Mouse (Mus musculus) retina, postnatal 7 days (tissue): ENCODE data around the gene Cox6b1.

ENCODE experiments used
- DNase-seq: peaks from one replicate; pipeline ENCODE4 v3.0.0-alpha.2; 2012; ENCODE audit warnings: low read depth, low spot score

Cox6b1 gene

GRCm38 (mm10) chr7:30625530-30626384 is at the start of gene Cox6b1:
Gene Cox6b1, minus strand, starts transcription at chr7:30626151.
- peak; percentile 79 for DNase-seq

- DNase-seq, result no peak
Observed at GRCm38 (mm10) chr7:30671480-30671879, 45.5 kb upstream of the Cox6b1 start, which contains the start of gene Pmis2. Gene Pmis2, minus strand, starts transcription at chr7:30671605.

- no peak for DNase-seq
Observed at GRCm38 (mm10) chr7:30669229-30669628, 43.3 kb upstream of the Cox6b1 start.

- no peak for DNase-seq
Observed at GRCm38 (mm10) chr7:30665321-30665720, 39.4 kb upstream of the Cox6b1 start.

GRCm38 (mm10) chr7:30664529-30665200 is 38.7 kb upstream of the Cox6b1 start, which contains the start of gene Haus5:
Gene Haus5, minus strand, starts transcription at chr7:30664994.
- DNase-seq, result peak; percentile 89

GRCm38 (mm10) chr7:30649591-30650540 is 23.9 kb upstream of the Cox6b1 start, which contains the start of gene Rbm42:
Gene Rbm42, minus strand, starts transcription at chr7:30650317.
- DNase-seq, result peak; percentile 96

GRCm38 (mm10) chr7:30639083-30639482 is 13.1 kb upstream of the Cox6b1 start:
- no peak for DNase-seq

- no peak for DNase-seq
Observed at GRCm38 (mm10) chr7:30636395-30636794, 10.4 kb upstream of the Cox6b1 start.

- no peak for DNase-seq
Observed at GRCm38 (mm10) chr7:30635752-30636151, 9.8 kb upstream of the Cox6b1 start, which contains the start of gene Etv2. Gene Etv2, minus strand, starts transcription at chr7:30635852.

- peak; percentile 36 for DNase-seq
Observed at GRCm38 (mm10) chr7:30634621-30635020, 8.7 kb upstream of the Cox6b1 start.

GRCm38 (mm10) chr7:30633762-30634412 is 7.9 kb upstream of the Cox6b1 start:
- no peak for DNase-seq

GRCm38 (mm10) chr7:30629013-30629412 is 3.1 kb upstream of the Cox6b1 start:
- DNase-seq, result no peak

- DNase-seq, result no peak
Observed at GRCm38 (mm10) chr7:30626647-30627046, 696 bp upstream of the Cox6b1 start.

GRCm38 (mm10) chr7:30619202-30619601 is 6.7 kb downstream of the Cox6b1 start:
- DNase-seq, result no peak

GRCm38 (mm10) chr7:30618658-30619057 is 7.3 kb downstream of the Cox6b1 start:
- no peak for DNase-seq

GRCm38 (mm10) chr7:30615049-30615760 is 10.7 kb downstream of the Cox6b1 start:
- no peak for DNase-seq

GRCm38 (mm10) chr7:30614454-30614853 is 11.5 kb downstream of the Cox6b1 start:
- DNase-seq, result no peak

- peak; percentile 42 for DNase-seq
Observed at GRCm38 (mm10) chr7:30613529-30614112, 12.3 kb downstream of the Cox6b1 start.

- DNase-seq, result no peak
Observed at GRCm38 (mm10) chr7:30612654-30613402, 13.1 kb downstream of the Cox6b1 start, which contains the start of gene Upk1a. Gene Upk1a, minus strand, starts transcription at chr7:30612847.
